Mouse (Mus musculus) large intestine, adult 2 months (tissue): ENCODE results near the gene Cd320. TPM values are rescaled to one million over a fixed set of nuclear protein-coding genes. Genes with fewer than 3 reads are reported as not detected.
A peak's percentile ranks its signal among the peaks of the same experiment; 100 is the strongest.
"Not testable (repeated sequence)": the region's sequence is repeated elsewhere in the genome, so short reads cannot be mapped to it uniquely, and the experiment has no call there.

Experiments used
- DNase-seq: peaks from one replicate; pipeline ENCODE4 v3.0.0-alpha.2; 2012; ENCODE audit warnings: low read depth, low spot score
- WGBS: fragments of 180-500 bp; shearing (Covaris S2); methylation state at CpG from one replicate; pipeline ENCODE4 v1.1.7; 2018; 5-methylcytosine and 5-hydroxymethylcytosine counted together
- polyA plus RNA-seq: library from polyadenylated mRNA; depleted of rRNA; stranded (reverse); fragments of >200 nt; gene quantifications from 2 replicates; pipeline ENCODE4 v1.2.3, GENCODE M21; 2012; rRNA removed

Cd320 gene
- polyA plus RNA-seq, result 22.0 and 27.3 TPM in 2 replicates

DNA sequence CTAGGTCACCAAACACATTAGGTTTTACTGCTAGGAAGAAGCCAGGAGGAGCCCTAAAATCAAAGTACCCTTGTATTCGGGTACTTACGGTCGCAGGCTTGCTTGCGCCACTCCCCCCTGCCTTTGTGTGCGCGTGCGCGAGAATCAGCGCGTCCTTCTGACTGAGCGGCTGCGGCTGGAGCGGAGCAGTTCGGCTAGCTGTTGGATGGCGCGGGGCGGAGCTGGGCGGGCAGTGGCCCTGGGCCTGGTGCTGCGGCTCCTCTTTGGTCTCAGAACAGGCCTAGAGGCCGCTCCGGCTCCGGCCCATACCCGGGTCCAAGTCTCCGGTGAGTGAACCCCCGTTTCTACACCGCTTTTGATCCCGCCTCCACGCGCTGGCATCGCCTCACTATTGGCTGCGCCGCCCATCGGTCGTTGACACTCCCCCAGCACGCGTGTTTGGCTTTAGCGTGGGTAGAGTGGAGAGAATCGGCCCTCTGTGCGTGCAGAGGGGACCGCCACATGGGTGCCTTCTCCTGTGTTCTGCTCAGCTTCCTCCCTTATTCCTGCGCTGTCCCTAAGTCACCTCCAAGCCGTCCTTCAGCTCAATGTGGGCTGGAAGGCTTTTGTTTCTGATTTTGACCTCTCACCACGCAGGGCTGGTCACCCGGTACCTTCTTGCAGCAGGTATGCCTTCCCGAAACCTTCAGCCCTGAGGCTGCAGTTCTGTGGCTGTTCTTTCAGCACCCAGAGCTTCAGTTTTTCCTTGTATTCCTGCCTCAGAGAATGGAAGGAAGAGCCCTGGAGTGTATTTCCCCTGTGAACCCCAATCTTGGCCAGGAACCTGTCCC is at the start of gene Cd320:
Gene Cd320 (plus strand): TSS at position 126 of the 830 bp plus-strand sequence.
- under 1% methylated on average over 45 of the region's 45 CpGs for WGBS
- DNase-seq, result peak; percentile 83

DNA sequence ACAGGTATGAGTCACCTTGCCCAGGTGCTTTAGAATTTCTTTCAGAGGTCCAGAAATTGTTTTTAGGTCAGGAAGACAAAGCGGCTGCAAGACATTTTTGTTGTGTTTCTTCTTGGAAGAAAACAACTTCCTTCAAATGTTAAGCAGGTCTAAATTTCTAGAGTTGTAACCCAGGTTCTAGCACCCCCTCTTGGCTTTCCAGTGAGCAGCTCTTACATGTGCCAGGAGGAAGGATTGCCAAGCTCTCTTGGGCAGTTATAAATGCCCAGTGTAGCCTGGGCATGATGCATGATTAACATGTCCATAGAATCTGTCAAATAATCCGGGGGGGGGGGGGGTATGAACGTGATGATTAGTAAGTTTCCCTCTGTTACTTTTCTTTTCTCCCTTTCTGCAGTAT is 44.6 kb upstream of the Cd320 start:
- DNase-seq, result no peak
- 39% methylated on average over 3 of the region's 3 CpGs for WGBS

GRCm38 (mm10) chr17:33799277-33799676 is 43.6 kb upstream of the Cd320 start:
- 25% methylated on average over 1 of the region's 1 CpGs for WGBS
- no peak for DNase-seq

DNA sequence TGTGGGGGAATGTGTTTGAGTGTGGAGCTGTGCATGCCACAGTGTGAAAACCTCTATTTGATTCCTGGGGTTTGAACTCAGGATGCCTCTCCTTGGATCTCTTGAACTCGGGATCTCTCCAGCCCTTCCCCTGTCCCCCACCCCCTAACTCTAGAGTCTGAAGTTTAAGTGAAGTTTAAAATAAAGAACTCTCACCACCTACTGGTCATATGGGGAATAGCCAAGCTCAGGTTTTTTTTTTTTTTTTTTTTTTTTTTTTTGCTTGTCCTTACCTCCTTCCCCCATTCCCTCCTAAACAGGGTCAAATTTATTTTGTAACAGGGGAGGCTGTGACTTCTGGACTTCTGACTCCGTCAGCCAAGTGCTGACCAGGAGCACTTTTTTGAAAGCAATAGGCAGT is 40.7 kb upstream of the Cd320 start:
- DNase-seq, result no peak
- 0% methylated on average over 2 of the region's 2 CpGs for WGBS

DNA sequence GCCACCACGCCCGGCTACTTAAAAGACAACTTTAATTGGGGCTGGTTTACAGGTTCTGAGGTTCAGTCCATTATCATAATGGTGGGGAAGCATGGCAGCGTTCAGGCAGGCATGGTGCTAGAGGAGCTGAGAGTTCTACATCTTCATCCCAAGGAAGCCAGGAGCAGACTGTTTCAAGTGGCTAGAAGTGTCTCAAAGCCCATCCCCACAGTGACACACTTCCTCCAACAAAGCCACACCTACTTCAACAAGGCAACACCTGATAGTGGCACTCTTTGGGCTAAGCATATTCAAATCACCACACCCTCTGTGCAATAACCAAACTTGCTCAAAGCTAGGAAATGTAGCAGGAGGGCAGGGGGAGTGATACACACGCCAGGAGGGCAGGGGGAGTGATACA is 38.7 kb upstream of the Cd320 start:
- no peak for DNase-seq
- WGBS, result 53% methylated on average over 4 of the region's 4 CpGs

DNA sequence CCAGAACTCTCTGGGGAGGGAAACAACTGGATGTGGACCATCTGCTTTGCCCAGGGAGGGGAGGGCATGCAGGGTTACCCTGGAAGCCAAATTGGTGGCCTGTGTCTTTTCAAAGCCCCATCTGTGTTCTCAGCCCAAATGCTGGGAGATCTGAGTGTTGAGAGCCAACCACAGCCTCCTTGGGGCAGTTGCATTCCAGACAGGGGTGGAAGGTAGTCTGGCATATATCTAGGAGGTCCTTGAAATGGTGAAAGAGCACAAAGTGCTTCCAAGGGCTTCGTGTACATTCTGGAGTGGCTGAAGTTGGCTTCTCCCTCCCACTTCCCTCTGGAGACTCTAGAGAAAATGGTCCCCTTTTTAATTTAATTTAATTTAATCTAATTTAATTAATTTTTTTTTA is 38.1 kb upstream of the Cd320 start:
- WGBS, result 44% methylated on average over 1 of the region's 1 CpGs
- no peak for DNase-seq

GRCm38 (mm10) chr17:33807181-33807888 is 35.6 kb upstream of the Cd320 start:
- WGBS, result 58% methylated on average over 8 of the region's 9 CpGs

DNA sequence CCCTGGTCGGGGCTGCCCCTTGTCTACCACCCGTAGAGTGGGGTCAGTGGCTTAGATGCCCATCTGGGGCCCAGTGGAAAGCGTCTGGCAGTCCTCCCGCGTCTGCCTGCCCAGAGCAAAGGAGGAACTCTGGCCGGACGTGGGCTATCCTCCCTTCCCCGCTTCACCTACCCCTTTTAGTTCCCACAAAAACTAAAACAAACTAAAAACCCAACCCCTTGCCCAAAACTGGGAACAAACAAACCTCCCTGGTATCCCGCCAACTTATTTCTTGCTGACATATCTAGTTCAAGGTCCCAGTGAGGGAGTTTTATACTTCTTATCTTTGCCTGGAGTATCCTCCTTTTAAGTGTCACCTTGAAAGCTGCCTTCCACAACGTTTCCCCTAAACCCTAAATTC is 34.7 kb upstream of the Cd320 start:
- no peak for DNase-seq
- WGBS, result 32% methylated on average over 10 of the region's 10 CpGs

More at GRCm38 (mm10) chr17:33807181-33807888, 35.6 kb upstream of the Cd320 start:
- DNase-seq, result no peak

GRCm38 (mm10) chr17:33810334-33811141 is 32.4 kb upstream of the Cd320 start, which contains the start of gene Kank3:
Gene Kank3 (plus strand): TSS chr17:33810519.
- WGBS, result 2% methylated on average over 36 of the region's 36 CpGs
- DNase-seq, result peak; percentile 95

DNA sequence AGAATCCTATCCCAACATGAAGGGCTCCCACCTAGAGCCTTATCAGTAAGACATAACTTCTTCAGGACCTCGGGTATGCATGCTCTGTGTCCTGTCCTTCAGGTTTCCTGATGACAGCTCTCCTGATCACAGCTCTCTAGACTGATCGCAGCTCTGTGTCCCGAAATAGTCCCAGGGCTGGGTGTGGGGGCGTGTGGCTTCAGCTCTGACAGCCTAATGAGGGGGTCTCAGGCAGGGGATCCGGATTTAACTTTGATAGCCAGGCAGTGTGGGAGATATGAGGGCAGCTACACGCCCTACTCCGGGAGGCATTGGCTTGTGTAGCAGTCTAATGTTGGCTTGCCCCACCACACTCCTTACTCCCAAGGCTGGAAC is 31.8 kb upstream of the Cd320 start:
- DNase-seq, result no peak
- 18% methylated on average over 7 of the region's 7 CpGs for WGBS

DNA sequence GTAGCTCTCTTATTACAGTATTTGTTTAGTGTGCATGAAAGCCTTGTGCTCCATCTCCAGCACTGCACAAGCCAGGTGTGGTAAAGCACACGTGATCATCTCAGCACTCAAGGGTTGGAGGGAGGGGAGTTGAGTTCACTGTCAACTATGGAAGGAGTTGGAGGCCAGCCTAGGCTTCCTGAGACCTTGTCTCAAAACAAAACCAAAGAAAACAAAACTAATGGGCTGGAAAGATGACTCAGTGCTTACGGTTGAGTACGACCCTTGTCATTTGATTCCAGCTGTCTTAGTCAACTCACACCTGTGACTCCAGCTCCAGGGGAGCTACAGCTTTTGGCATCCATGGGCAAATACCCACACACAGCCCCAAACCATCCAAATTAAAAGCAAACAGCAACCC is 30.4 kb upstream of the Cd320 start:
- no peak for DNase-seq
- WGBS, result 13% methylated on average over 3 of the region's 3 CpGs

GRCm38 (mm10) chr17:33812990-33813389 is 29.9 kb upstream of the Cd320 start:
- WGBS, result 55% methylated on average over 4 of the region's 4 CpGs
- DNase-seq, result no peak

GRCm38 (mm10) chr17:33815399-33815798 is 27.5 kb upstream of the Cd320 start:
- WGBS, result 83% methylated on average over 6 of the region's 6 CpGs

GRCm38 (mm10) chr17:33816612-33817011 is 26.3 kb upstream of the Cd320 start:
- 72% methylated on average over 5 of the region's 5 CpGs for WGBS
- no peak for DNase-seq

More at GRCm38 (mm10) chr17:33815399-33815798, 27.5 kb upstream of the Cd320 start:
- DNase-seq, result no peak

- under 1% methylated on average over 89 of the region's 89 CpGs for whole genome bisulfite sequencing
- peak; percentile 70 for DNase-seq
Observed at GRCm38 (mm10) chr17:33817184-33817968, 25.5 kb upstream of the Cd320 start.

- 27% methylated on average over 33 of the region's 33 CpGs for WGBS
- DNase-seq, result no peak
Observed at GRCm38 (mm10) chr17:33817969-33818643, 24.8 kb upstream of the Cd320 start.

DNA sequence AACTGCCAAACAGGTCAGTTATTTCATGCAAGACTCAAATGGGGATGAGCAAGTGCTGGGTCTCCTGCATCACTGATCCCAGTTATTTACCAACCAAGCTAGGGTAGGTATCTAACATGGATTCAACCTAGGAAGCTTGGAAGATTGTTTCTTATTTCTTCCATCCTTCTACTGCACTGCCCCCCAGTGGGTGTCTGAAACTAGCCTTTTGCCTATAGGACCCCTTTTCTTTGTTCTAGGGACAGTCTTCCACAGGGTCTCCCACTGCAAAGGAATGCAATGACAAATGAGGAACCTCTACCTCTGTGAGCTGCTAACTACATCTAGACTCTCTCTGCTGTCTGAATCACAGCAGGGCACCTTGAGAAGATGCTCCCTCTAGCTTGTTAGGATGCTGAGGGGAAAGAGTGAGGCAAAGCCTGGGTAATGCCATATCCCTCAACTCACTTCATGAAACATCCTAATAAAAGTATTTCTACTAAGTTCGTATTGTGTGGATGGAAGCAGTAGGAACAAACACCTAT is 20.4 kb upstream of the Cd320 start:
- WGBS, result 62% methylated on average over 1 of the region's 1 CpGs
- no peak for DNase-seq

- DNase-seq, result not testable (repeated sequence)
- 51% methylated on average over 8 of the region's 8 CpGs for WGBS
Observed at GRCm38 (mm10) chr17:33823171-33823570, 19.7 kb upstream of the Cd320 start.
